Mouse (Mus musculus): ENCODE results near the gene Ugt1a1. TPM values are rescaled to one million over a fixed set of nuclear protein-coding genes. Genes with fewer than 3 reads are reported as not detected.

The Ugt1a1 gene
- polyA plus RNA-seq, 1 experiment from 2014 or later: 437 TPM

- Histone ChIP-seq H3K4me2 (ENCODE audit: low read depth, low read length) (no peak overlapping the region), H3K27me3 (ENCODE audit: insufficient read depth, low read length) (no peaks in the 10 kb centered on the region), H3K4me3 (ENCODE audit: low read depth, low read length) (no peak overlapping the region), H3K4me1 (ENCODE audit: insufficient read depth) (no peaks in the 10 kb centered on the region), H3K9ac (replicated peaks) (no peak overlapping the region), H3K36me3 (replicated peaks; ENCODE audit: insufficient read depth, low read length) (no peaks in the 10 kb centered on the region), H3K27ac (ENCODE audit: low read depth) (no peak overlapping the region), H3K9me3 (ENCODE audit: low read length) (no peaks in the 10 kb centered on the region)
- DNase-seq: no peak
- 83% methylated on average over 1 of the region's 1 CpGs for WGBS (ENCODE audit: insufficient replicate concordance)
- ATAC-seq: no peak
- TF ChIP-seq EP300 (IDR thresholded peaks at IDR 0.05; ENCODE audit: low read depth) (no peak), CTCF (IDR thresholded peaks at IDR 0.05; ENCODE audit: low read depth) (no peak)
These were observed 16.1 kb upstream of the Ugt1a1 start for GRCm38 (mm10) chr1:88195687-88196086.

- Histone ChIP-seq H3K27me3 (ENCODE audit: insufficient read depth, low read length) (no peaks in the 10 kb centered on the region), H3K9ac (replicated peaks) (no peak overlapping the region), H3K9me3 (ENCODE audit: low read length) (no peaks in the 10 kb centered on the region), H3K27ac (ENCODE audit: low read depth) (no peak overlapping the region), H3K36me3 (replicated peaks; ENCODE audit: insufficient read depth, low read length) (no peaks in the 10 kb centered on the region), H3K4me2 (ENCODE audit: low read depth, low read length) (no peak overlapping the region), H3K4me3 (ENCODE audit: low read depth, low read length) (no peak overlapping the region), H3K4me1 (ENCODE audit: insufficient read depth) (no peaks in the 10 kb centered on the region)
- no peak for DNase-seq
- TF ChIP-seq EP300 (IDR thresholded peaks at IDR 0.05; ENCODE audit: low read depth): no peak
- TF ChIP-seq CTCF (IDR thresholded peaks at IDR 0.05; ENCODE audit: low read depth): no peak
- no peak for ATAC-seq
- 68% methylated on average over 3 of the region's 3 CpGs for WGBS (ENCODE audit: insufficient replicate concordance)
These were observed 14.3 kb upstream of the Ugt1a1 start for GRCm38 (mm10) chr1:88197443-88197842.

GRCm38 (mm10) chr1:88199996-88200395 is 11.8 kb upstream of the Ugt1a1 start:
- no peak for ATAC-seq
- 71% methylated on average over 2 of the region's 2 CpGs for WGBS (ENCODE audit: insufficient replicate concordance)
- peaks cover 6% of the 10 kb centered on the region for H3K4me1 ChIP-seq (ENCODE audit: insufficient read depth)

GRCm38 (mm10) chr1:88200456-88200855 is 11.3 kb upstream of the Ugt1a1 start, which contains the start of gene Ugt1a2:
Gene Ugt1a2 (plus strand): TSS chr1:88200601.
- Histone ChIP-seq H3K9ac (replicated peaks) (no peak within 1 kb of the TSS), H3K36me3 (replicated peaks; ENCODE audit: insufficient read depth, low read length) (no peaks in the 10 kb centered on the region), H3K4me2 (ENCODE audit: low read depth, low read length) (no peak within 1 kb of the TSS), H3K27me3 (ENCODE audit: insufficient read depth, low read length) (no peaks in the 10 kb centered on the region), H3K27ac (ENCODE audit: low read depth) (no peak within 1 kb of the TSS), H3K4me3 (ENCODE audit: low read depth, low read length) (no peak within 1 kb of the TSS), H3K4me1 (ENCODE audit: insufficient read depth) (peaks cover 10% of the 10 kb centered on the region), H3K9me3 (ENCODE audit: low read length) (no peaks in the 10 kb centered on the region)
- DNase-seq (no peak), ATAC-seq (no peak)
- 72% methylated on average over 7 of the region's 7 CpGs for WGBS (ENCODE audit: insufficient replicate concordance)
- TF ChIP-seq EP300 (IDR thresholded peaks at IDR 0.05; ENCODE audit: low read depth) (no peak), CTCF (IDR thresholded peaks at IDR 0.05; ENCODE audit: low read depth) (no peak)

More at GRCm38 (mm10) chr1:88199996-88200395, 11.8 kb upstream of the Ugt1a1 start:
- H3K9ac ChIP-seq (replicated peaks): no peak overlapping the region
- TF ChIP-seq EP300 (IDR thresholded peaks at IDR 0.05; ENCODE audit: low read depth): no peak
- no peak for TF ChIP-seq CTCF (IDR thresholded peaks at IDR 0.05; ENCODE audit: low read depth)
- H3K9me3 ChIP-seq (ENCODE audit: low read length): no peaks in the 10 kb centered on the region
- H3K36me3 ChIP-seq (replicated peaks; ENCODE audit: insufficient read depth, low read length): no peaks in the 10 kb centered on the region
- no peak for DNase-seq
- H3K27ac ChIP-seq (ENCODE audit: low read depth): no peak overlapping the region
- H3K27me3 ChIP-seq (ENCODE audit: insufficient read depth, low read length): no peaks in the 10 kb centered on the region
- H3K4me2 ChIP-seq (ENCODE audit: low read depth, low read length): no peak overlapping the region
- no peak overlapping the region for H3K4me3 ChIP-seq (ENCODE audit: low read depth, low read length)

GRCm38 (mm10) chr1:88205294-88205922 is 6.4 kb upstream of the Ugt1a1 start, which contains the start of gene Dnajb3:
Gene Dnajb3 (minus strand): TSS chr1:88205782.
- H3K4me3 ChIP-seq (ENCODE audit: low read depth, low read length): peak within 1 kb of the TSS; percentile 49
- H3K36me3 ChIP-seq (replicated peaks; ENCODE audit: insufficient read depth, low read length): 0 out of 2 replicates have a peak, but pooled peaks cover 2% of the 10 kb centered on the region
- H3K27me3 ChIP-seq (ENCODE audit: insufficient read depth, low read length): no peaks in the 10 kb centered on the region
- peak within 1 kb of the TSS; percentile 71 for H3K9ac ChIP-seq (replicated peaks)
- TF ChIP-seq EP300 (IDR thresholded peaks at IDR 0.05; ENCODE audit: low read depth): no peak
- no peak for TF ChIP-seq CTCF (IDR thresholded peaks at IDR 0.05; ENCODE audit: low read depth)
- H3K4me2 ChIP-seq (ENCODE audit: low read depth, low read length): peak within 1 kb of the TSS; percentile 67
- WGBS (ENCODE audit: insufficient replicate concordance): 11% methylated on average over 60 of the region's 62 CpGs
- peak within 1 kb of the TSS; percentile 84 for H3K27ac ChIP-seq (ENCODE audit: low read depth)
- peak; percentile 81 for ATAC-seq
- no peaks in the 10 kb centered on the region for H3K9me3 ChIP-seq (ENCODE audit: low read length)
- peaks cover 31% of the 10 kb centered on the region for H3K4me1 ChIP-seq (ENCODE audit: insufficient read depth)
- peak; percentile 82 for DNase-seq

- 44% methylated on average over 2 of the region's 2 CpGs for WGBS (ENCODE audit: insufficient replicate concordance)
- H3K4me2 ChIP-seq (ENCODE audit: low read depth, low read length): peak overlapping the region; percentile 34
- H3K9me3 ChIP-seq (ENCODE audit: low read length): peaks cover 3% of the 10 kb centered on the region
- H3K4me1 ChIP-seq (ENCODE audit: insufficient read depth): peaks cover 31% of the 10 kb centered on the region
- H3K27me3 ChIP-seq (ENCODE audit: insufficient read depth, low read length): no peaks in the 10 kb centered on the region
- ATAC-seq (peak; percentile 83), DNase-seq (no peak)
- TF ChIP-seq EP300 (IDR thresholded peaks at IDR 0.05; ENCODE audit: low read depth) (peak; percentile 98), CTCF (IDR thresholded peaks at IDR 0.05; ENCODE audit: low read depth) (no peak)
- H3K4me3 ChIP-seq (ENCODE audit: low read depth, low read length): no peak overlapping the region
- peak overlapping the region; percentile 84 for H3K27ac ChIP-seq (ENCODE audit: low read depth)
- H3K9ac ChIP-seq (replicated peaks): no peak overlapping the region
- 0 out of 2 replicates have a peak, but pooled peaks cover 2% of the 10 kb centered on the region for H3K36me3 ChIP-seq (replicated peaks; ENCODE audit: insufficient read depth, low read length)
These were observed 4.8 kb upstream of the Ugt1a1 start for GRCm38 (mm10) chr1:88206843-88207479.
